Mouse (Mus musculus) CD4-positive, CD25-positive, alpha-beta regulatory T cell, adult 9 weeks (primary cell): Measurements from ENCODE around the gene St6galnac5. TPM values are rescaled to one million over a fixed set of nuclear protein-coding genes. Genes with fewer than 3 reads are reported as not detected.

Experiments
- polyA plus RNA-seq: library from polyadenylated mRNA; unstranded; fragments of 100-300 nt; shearing (Covaris generic); gene quantifications from one replicate; pipeline ENCODE4 v1.2.1, GENCODE M21; 2017

St6galnac5 gene
- polyA plus RNA-seq = 0.06 TPM

GRCm38 (mm10) chr3:152981988-152982387 lies at the start of gene St6galnac5:
Gene St6galnac5, minus strand, starts transcription at chr3:152982246.

